Mouse (Mus musculus) small intestine, adult 2 months (tissue): ENCODE measurements around the gene Gm20708. TPM values are rescaled to one million over a fixed set of nuclear protein-coding genes. Genes with fewer than 3 reads are reported as not detected.

Experiments
- H3K27ac ChIP-seq: fragments of 200-500 bp; 2 replicates; pipeline ENCODE4 v1.5.1; 2012; ENCODE audit warnings: low read depth, low read length, control low read depth, inconsistent platforms; ENCODE audit not compliant: insufficient read depth
- H3K27me3 ChIP-seq: fragments of 200-500 bp; 2 replicates; pipeline ENCODE4 v1.6.1; 2012; ENCODE audit warnings: mild to moderate bottlenecking, moderate library complexity, low read length, inconsistent platforms; ENCODE audit not compliant: control insufficient read depth, insufficient read depth
- H3K36me3 ChIP-seq: fragments of 200-500 bp; 2 replicates; pipeline ENCODE4 v1.6.1; 2012; ENCODE audit warnings: mild to moderate bottlenecking, low read length, control low read depth, inconsistent platforms; ENCODE audit not compliant: control insufficient read depth, insufficient read depth
- H3K4me1 ChIP-seq: fragments of 200-500 bp; 2 replicates; pipeline ENCODE4 v1.6.1; 2012; ENCODE audit warnings: low read length, inconsistent platforms, mixed read lengths; ENCODE audit not compliant: control insufficient read depth, insufficient read depth, insufficient read length
- H3K4me3 ChIP-seq: fragments of 200-500 bp; 2 replicates; pipeline ENCODE4 v1.5.1; 2012; ENCODE audit warnings: low read depth, mild to moderate bottlenecking, control low read depth, inconsistent platforms, low read length, moderate library complexity
- CTCF ChIP-seq: fragments of 200-500 bp; IDR thresholded peaks from 2 replicates; pipeline ENCODE4 v1.5.1; 2012; ENCODE audit warnings: low read depth, mild to moderate bottlenecking, control low read depth, inconsistent platforms, low read length, moderate library complexity, mixed read lengths; ENCODE audit not compliant: insufficient replicate concordance, insufficient read length; ENCODE audit errors: extremely low read depth
- POLR2A ChIP-seq: fragments of 200-500 bp; IDR thresholded peaks from 2 replicates; pipeline ENCODE4 v1.6.1; 2012; ENCODE audit warnings: low read depth, mild to moderate bottlenecking, control low read depth, inconsistent platforms, low read length, moderate library complexity
- WGBS: fragments of 180-500 bp; shearing (Covaris S2); methylation state at CpG from one replicate; pipeline ENCODE4 v1.1.7; 2018; 5-methylcytosine and 5-hydroxymethylcytosine counted together
- polyA plus RNA-seq: library from polyadenylated mRNA; depleted of rRNA; stranded (reverse); fragments of >200 nt; gene quantifications from 2 replicates; pipeline ENCODE4 v1.2.3, GENCODE M21; 2012

Gene Gm20708
- polyA plus RNA-seq, 1 experiment: 0.06 TPM

- H3K36me3 ChIP-seq: peaks cover 7% of the 10 kb centered on the region; the same call in 1 of the 2 replicates
- TF ChIP-seq CTCF: no peak
- no peak for TF ChIP-seq POLR2A
- no peak overlapping the region for H3K27ac ChIP-seq
- no peaks in the 10 kb centered on the region for H3K27me3 ChIP-seq
- no peak overlapping the region for H3K4me3 ChIP-seq
- peaks cover 4% of the 10 kb centered on the region; the same call in 1 of the 2 replicates for H3K4me1 ChIP-seq
- 81% methylated on average over 5 of the region's 5 CpGs for WGBS
These were observed 45.9 kb downstream of the Gm20708 start for GRCm38 (mm10) chr11:117855360-117855759.

- no peak for TF ChIP-seq CTCF
- no peak for TF ChIP-seq POLR2A
- H3K4me1 ChIP-seq: peaks cover 7% of the 10 kb centered on the region
- no peak overlapping the region for H3K4me3 ChIP-seq
- peaks cover 7% of the 10 kb centered on the region; the same call in 1 of the 2 replicates for H3K36me3 ChIP-seq
- H3K27me3 ChIP-seq: no peaks in the 10 kb centered on the region
- WGBS: 72% methylated on average over 1 of the region's 1 CpGs
- no peak overlapping the region for H3K27ac ChIP-seq
These were observed 46.5 kb downstream of the Gm20708 start for GRCm38 (mm10) chr11:117855975-117856374.

DNA sequence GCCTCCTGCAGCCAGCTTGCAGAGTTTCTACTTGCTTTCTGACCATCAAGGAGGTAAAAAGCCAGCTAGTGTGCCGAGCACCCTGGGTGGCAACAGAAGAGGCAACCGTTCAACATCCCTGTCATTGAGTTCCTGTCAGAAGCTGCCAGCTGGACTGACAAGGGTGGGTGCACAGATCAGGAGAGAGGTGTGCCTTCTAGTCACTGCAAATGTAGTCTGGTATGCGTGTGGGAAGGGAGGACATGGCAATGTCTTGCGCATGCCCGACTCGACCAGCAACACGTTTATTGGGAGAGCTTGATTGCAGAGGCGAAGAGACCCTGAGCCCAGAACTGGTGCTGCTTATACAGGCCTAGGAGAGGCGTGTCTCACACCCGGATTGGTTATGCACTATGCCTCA is 48.0 kb downstream of the Gm20708 start:
- peaks cover 7% of the 10 kb centered on the region; the same call in 1 of the 2 replicates for H3K36me3 ChIP-seq

DNA sequence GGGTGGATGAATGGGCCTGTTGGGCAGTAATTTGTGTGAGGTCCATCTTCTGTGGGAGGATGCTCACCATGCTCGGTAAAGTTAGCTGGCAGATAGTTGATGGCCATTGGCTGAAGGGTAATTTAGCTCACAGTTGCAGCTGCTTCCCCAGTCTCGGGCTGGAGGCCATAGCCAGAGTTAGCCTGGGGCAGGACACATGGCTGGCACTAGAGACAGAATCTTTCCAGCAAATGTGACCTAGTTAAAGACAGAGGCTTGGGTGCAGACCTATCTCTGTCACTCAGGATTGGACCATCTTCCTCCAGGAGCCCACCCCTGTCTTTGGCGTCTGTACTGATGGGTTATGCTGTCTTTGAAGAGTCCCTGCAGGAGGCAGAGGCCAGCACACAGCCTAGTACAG is 48.9 kb downstream of the Gm20708 start:
- Histone ChIP-seq H3K36me3 (peaks cover 4% of the 10 kb centered on the region; the same call in 1 of the 2 replicates), H3K4me1 (peaks cover 19% of the 10 kb centered on the region), H3K4me3 (no peak overlapping the region), H3K27ac (no peak overlapping the region), H3K27me3 (no peaks in the 10 kb centered on the region)
- 63% methylated on average over 3 of the region's 3 CpGs for WGBS
- TF ChIP-seq POLR2A (no peak), CTCF (no peak)

More for the DNA sequence above, 48.0 kb downstream of the Gm20708 start:
- peaks cover 12% of the 10 kb centered on the region for H3K4me1 ChIP-seq
- H3K27me3 ChIP-seq: no peaks in the 10 kb centered on the region
- no peak overlapping the region for H3K4me3 ChIP-seq
- H3K27ac ChIP-seq: no peak overlapping the region
- TF ChIP-seq POLR2A (no peak), CTCF (no peak)
- WGBS: 95% methylated on average over 10 of the region's 10 CpGs

GRCm38 (mm10) chr11:117860601-117861000 is 51.1 kb downstream of the Gm20708 start, which contains the start of gene Tmem235:
Tmem235 (plus strand) TSS chr11:117860752.
- WGBS: 31% methylated on average over 23 of the region's 23 CpGs
- Histone ChIP-seq H3K36me3 (no peaks in the 10 kb centered on the region), H3K4me1 (peaks cover 37% of the 10 kb centered on the region), H3K27ac (no peak within 1 kb of the TSS), H3K4me3 (no peak within 1 kb of the TSS), H3K27me3 (no peaks in the 10 kb centered on the region)
- TF ChIP-seq CTCF (no peak), POLR2A (no peak)

GRCm38 (mm10) chr11:117863174-117863856 is 53.8 kb downstream of the Gm20708 start:
- H3K27me3 ChIP-seq: no peaks in the 10 kb centered on the region
- peak overlapping the region; percentile 51 for H3K4me3 ChIP-seq
- H3K27ac ChIP-seq: peak overlapping the region; percentile 97
- H3K4me1 ChIP-seq: peaks cover 38% of the 10 kb centered on the region
- 26% methylated on average over 11 of the region's 11 CpGs for WGBS
- H3K36me3 ChIP-seq: peaks cover 1% of the 10 kb centered on the region; the same call in 1 of the 2 replicates
- TF ChIP-seq POLR2A (peak; percentile 71; the same call in 1 of the 2 replicates), CTCF (no peak)

DNA sequence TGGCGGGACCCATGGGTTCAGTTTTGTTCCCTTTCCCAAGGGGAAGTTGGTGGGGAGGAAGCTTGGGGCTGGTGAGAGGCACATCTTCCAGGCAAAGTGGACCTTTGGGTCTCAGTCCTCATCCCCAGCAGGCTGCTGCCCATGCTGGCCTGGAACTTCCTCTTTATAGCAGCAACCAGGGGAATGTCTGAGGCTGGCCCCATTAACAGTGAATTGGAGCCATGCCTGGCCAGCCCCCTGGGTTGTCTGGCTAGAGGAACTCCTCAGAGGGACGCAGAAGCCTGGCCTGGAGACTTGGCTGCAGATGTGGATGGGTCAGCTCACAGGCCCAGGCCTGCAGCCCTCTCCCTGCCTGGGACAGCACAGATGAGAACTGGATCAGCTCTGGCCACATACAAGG is 55.3 kb downstream of the Gm20708 start:
- H3K4me1 ChIP-seq: peaks cover 38% of the 10 kb centered on the region
- no peak overlapping the region for H3K27ac ChIP-seq
- no peaks in the 10 kb centered on the region for H3K27me3 ChIP-seq
- peaks cover 1% of the 10 kb centered on the region; the same call in 1 of the 2 replicates for H3K36me3 ChIP-seq
- TF ChIP-seq CTCF (no peak), POLR2A (no peak)
- WGBS: 57% methylated on average over 2 of the region's 2 CpGs
- H3K4me3 ChIP-seq: no peak overlapping the region
